Mouse (Mus musculus) hindbrain, embryonic 14.5 days (tissue): ENCODE data around the gene Ddx21. TPM values are rescaled to one million over a fixed set of nuclear protein-coding genes. Genes with fewer than 3 reads are reported as not detected.

Experiments used
- ATAC-seq: fragments of 200-750 bp; cut with Nextera tagmentation; 2 replicates; pipeline ENCODE4 v1.8.0; 2017; ENCODE audit warnings: moderate number of reproducible peaks, mild to moderate bottlenecking, moderate TSS enrichment, moderate library complexity; ENCODE audit not compliant: low FRiP score
- DNase-seq: peaks from one replicate; pipeline ENCODE4 v3.0.0-alpha.2; 2015; ENCODE audit warnings: low spot score
- H3K27ac ChIP-seq: fragments of 300-500 bp; sonication (generic); 2 replicates; pipeline ENCODE4 v1.5.1; 2014; ENCODE audit warnings: mild to moderate bottlenecking, moderate library complexity
- H3K27me3 ChIP-seq: fragments of 300-500 bp; sonication (generic); 2 replicates; pipeline ENCODE4 v1.6.1; 2014; ENCODE audit warnings: mild to moderate bottlenecking, low read length, mixed read lengths; ENCODE audit not compliant: control insufficient read depth, insufficient read depth
- H3K36me3 ChIP-seq: fragments of 300-500 bp; sonication (generic); replicated peaks from 2 replicates; pipeline ENCODE4 v1.6.1; 2014; ENCODE audit not compliant: control insufficient read depth, insufficient read depth
- H3K4me1 ChIP-seq: fragments of 300-500 bp; sonication (generic); replicated peaks from 2 replicates; pipeline ENCODE4 v1.6.1; 2014; ENCODE audit warnings: antibody characterized with exemption, low read length, mixed read lengths; ENCODE audit not compliant: control insufficient read depth, insufficient read depth
- H3K4me2 ChIP-seq: fragments of 300-500 bp; sonication (generic); replicated peaks from 2 replicates; pipeline ENCODE4 v1.6.1; 2014; ENCODE audit warnings: mild to moderate bottlenecking, moderate library complexity
- H3K4me3 ChIP-seq: fragments of 300-500 bp; sonication (generic); replicated peaks from 2 replicates; pipeline ENCODE4 v1.5.1; 2014; ENCODE audit warnings: mild to moderate bottlenecking, low read length
- H3K9ac ChIP-seq: fragments of 300-500 bp; sonication (generic); 2 replicates; pipeline ENCODE4 v1.6.1; 2014
- H3K9me3 ChIP-seq: fragments of 300-500 bp; sonication (generic); 2 replicates; pipeline ENCODE4 v1.6.1; 2016; ENCODE audit warnings: low read length; ENCODE audit not compliant: control insufficient read depth
- WGBS: fragments of 180-500 bp; shearing (Covaris S2); extraction: QIAGEN DNeasy Blood & Tissue Kit; methylation state at CpG from one replicate; pipeline ENCODE4 v1.1.7; 2014; 5-methylcytosine and 5-hydroxymethylcytosine counted together
- polyA plus RNA-seq: library from polyadenylated mRNA; unstranded; fragments of >200 nt; fragmentation: Nextera tagmentation; extraction: Ambion mirVana; gene quantifications from 2 replicates; pipeline ENCODE4 v1.2.1, GENCODE M21; 2014

Ddx21 gene
- 15.9 and 17.8 TPM in 2 replicates for polyA plus RNA-seq

GRCm38 (mm10) chr10:62602177-62603040 lies at the start of gene Ddx21:
Ddx21 (minus strand) TSS chr10:62602281.
- H3K4me1 ChIP-seq, result peaks cover 16% of the 10 kb centered on the region; the same call in 1 of the 2 replicates
- H3K9ac ChIP-seq, result peak within 1 kb of the TSS; percentile 78
- DNase-seq, result peak; percentile 95
- H3K4me3 ChIP-seq, result peak within 1 kb of the TSS; percentile 94
- peak within 1 kb of the TSS; percentile 93 for H3K4me2 ChIP-seq
- WGBS, result 6% methylated on average over 53 of the region's 53 CpGs
- H3K27ac ChIP-seq, result peak within 1 kb of the TSS; percentile 83
- ATAC-seq, result peak; percentile 98
- peaks cover 13% of the 10 kb centered on the region for H3K36me3 ChIP-seq
- no peaks in the 10 kb centered on the region for H3K9me3 ChIP-seq
- H3K27me3 ChIP-seq, result no peaks in the 10 kb centered on the region

- H3K9ac ChIP-seq, result peak within 1 kb of the TSS; percentile 95
- under 1% methylated on average over 85 of the region's 89 CpGs for WGBS
- peaks cover 17% of the 10 kb centered on the region for H3K36me3 ChIP-seq
- H3K4me3 ChIP-seq, result peak within 1 kb of the TSS; percentile 92
- H3K27ac ChIP-seq, result peak within 1 kb of the TSS; percentile 95
- H3K4me2 ChIP-seq, result peak within 1 kb of the TSS; percentile 61
- peak; percentile 100 for ATAC-seq
- peak; percentile 99 for DNase-seq
- H3K9me3 ChIP-seq, result no peaks in the 10 kb centered on the region
- peaks cover 21% of the 10 kb centered on the region for H3K4me1 ChIP-seq
- H3K27me3 ChIP-seq, result no peaks in the 10 kb centered on the region
Measured at GRCm38 (mm10) chr10:62650881-62651810, 49.1 kb upstream of the Ddx21 start, which contains the start of gene Ddx50. Ddx50 (minus strand) TSS chr10:62651218.

- H3K9ac ChIP-seq, result peak overlapping the region; percentile 95
- H3K27me3 ChIP-seq, result no peaks in the 10 kb centered on the region
- H3K4me2 ChIP-seq, result peak overlapping the region; percentile 61
- H3K4me1 ChIP-seq, result peaks cover 21% of the 10 kb centered on the region
- peaks cover 25% of the 10 kb centered on the region for H3K36me3 ChIP-seq
- peak overlapping the region; percentile 95 for H3K27ac ChIP-seq
- no peak for ATAC-seq
- 0% methylated on average over 17 of the region's 17 CpGs for WGBS
- no peaks in the 10 kb centered on the region for H3K9me3 ChIP-seq
- peak; percentile 41 for DNase-seq
- H3K4me3 ChIP-seq, result peak overlapping the region; percentile 92
Measured at GRCm38 (mm10) chr10:62650358-62650782, 48.3 kb upstream of the Ddx21 start.

- ATAC-seq (no peak), DNase-seq (no peak)
- H3K4me1 ChIP-seq, result peaks cover 16% of the 10 kb centered on the region; the same call in 1 of the 2 replicates
- H3K27me3 ChIP-seq, result no peaks in the 10 kb centered on the region
- no peaks in the 10 kb centered on the region for H3K36me3 ChIP-seq
- WGBS, result 88% methylated on average over 3 of the region's 3 CpGs
- no peak overlapping the region for H3K4me3 ChIP-seq
- H3K9me3 ChIP-seq, result no peaks in the 10 kb centered on the region
- no peak overlapping the region for H3K4me2 ChIP-seq
- no peak overlapping the region for H3K27ac ChIP-seq
- H3K9ac ChIP-seq, result no peak overlapping the region
Measured at GRCm38 (mm10) chr10:62604161-62604560, 2.1 kb upstream of the Ddx21 start.

GRCm38 (mm10) chr10:62603233-62604030 lies 1.4 kb upstream of the Ddx21 start:
- WGBS, result 89% methylated on average over 12 of the region's 12 CpGs
- no peaks in the 10 kb centered on the region for H3K27me3 ChIP-seq

GRCm38 (mm10) chr10:62601833-62602176 lies 276 bp downstream of the Ddx21 start:
- Histone ChIP-seq H3K27ac (peak overlapping the region; percentile 83; the same call in 1 of the 2 replicates), H3K9me3 (no peaks in the 10 kb centered on the region), H3K4me1 (peaks cover 16% of the 10 kb centered on the region; the same call in 1 of the 2 replicates), H3K4me3 (peak overlapping the region; percentile 94), H3K4me2 (peak overlapping the region; percentile 93), H3K9ac (peak overlapping the region; percentile 78), H3K27me3 (no peaks in the 10 kb centered on the region), H3K36me3 (peaks cover 19% of the 10 kb centered on the region)
- ATAC-seq (peak; percentile 81), DNase-seq (no peak)
- WGBS, result under 1% methylated on average over 23 of the region's 23 CpGs

More at GRCm38 (mm10) chr10:62603233-62604030, 1.4 kb upstream of the Ddx21 start:
- no peak for ATAC-seq
- Histone ChIP-seq H3K4me3 (no peak overlapping the region), H3K9me3 (no peaks in the 10 kb centered on the region), H3K4me1 (peaks cover 16% of the 10 kb centered on the region; the same call in 1 of the 2 replicates), H3K4me2 (peak overlapping the region; percentile 93; the same call in 1 of the 2 replicates), H3K36me3 (peaks cover 3% of the 10 kb centered on the region), H3K9ac (no peak overlapping the region; the same call in 1 of the 2 replicates), H3K27ac (no peak overlapping the region)
- DNase-seq, result no peak

GRCm38 (mm10) chr10:62601053-62601791 lies 859 bp downstream of the Ddx21 start:
- no peak overlapping the region for H3K27ac ChIP-seq

GRCm38 (mm10) chr10:62600056-62600455 lies 2.0 kb downstream of the Ddx21 start:
- WGBS, result 90% methylated on average over 6 of the region's 6 CpGs
- H3K9ac ChIP-seq, result no peak overlapping the region
- H3K36me3 ChIP-seq, result peaks cover 32% of the 10 kb centered on the region
- no peaks in the 10 kb centered on the region for H3K27me3 ChIP-seq
- DNase-seq (no peak), ATAC-seq (no peak)
- no peak overlapping the region for H3K27ac ChIP-seq
- H3K4me2 ChIP-seq, result 0 out of 2 replicates have a peak overlapping the region, but pooled peaks have one; percentile 93
- H3K4me1 ChIP-seq, result peaks cover 16% of the 10 kb centered on the region; the same call in 1 of the 2 replicates
- H3K4me3 ChIP-seq, result no peak overlapping the region
- H3K9me3 ChIP-seq, result no peaks in the 10 kb centered on the region

More at GRCm38 (mm10) chr10:62601053-62601791, 859 bp downstream of the Ddx21 start:
- Histone ChIP-seq H3K36me3 (peaks cover 22% of the 10 kb centered on the region), H3K4me1 (peaks cover 16% of the 10 kb centered on the region; the same call in 1 of the 2 replicates), H3K4me2 (peak overlapping the region; percentile 93), H3K27me3 (no peaks in the 10 kb centered on the region), H3K9ac (peak overlapping the region; percentile 78), H3K9me3 (no peaks in the 10 kb centered on the region), H3K4me3 (peak overlapping the region; percentile 94)
- DNase-seq (no peak), ATAC-seq (no peak)
- WGBS, result 14% methylated on average over 20 of the region's 20 CpGs
